Mouse (Mus musculus) bone marrow, adult 2 months (tissue): ENCODE results near the gene Rrn3.

Experiments
- CTCF ChIP-seq: fragments of 200-500 bp; IDR thresholded peaks from 2 replicates; pipeline ENCODE4 v1.5.1; 2011; ENCODE audit warnings: low read length, control low read depth; ENCODE audit not compliant: control insufficient read depth, insufficient read depth
- POLR2A ChIP-seq: fragments of 200-500 bp; IDR thresholded peaks from 2 replicates; pipeline ENCODE4 v1.6.1; 2011; ENCODE audit warnings: low read depth, mild to moderate bottlenecking, control low read depth, low read length, borderline replicate concordance; ENCODE audit not compliant: control insufficient read depth

DNA sequence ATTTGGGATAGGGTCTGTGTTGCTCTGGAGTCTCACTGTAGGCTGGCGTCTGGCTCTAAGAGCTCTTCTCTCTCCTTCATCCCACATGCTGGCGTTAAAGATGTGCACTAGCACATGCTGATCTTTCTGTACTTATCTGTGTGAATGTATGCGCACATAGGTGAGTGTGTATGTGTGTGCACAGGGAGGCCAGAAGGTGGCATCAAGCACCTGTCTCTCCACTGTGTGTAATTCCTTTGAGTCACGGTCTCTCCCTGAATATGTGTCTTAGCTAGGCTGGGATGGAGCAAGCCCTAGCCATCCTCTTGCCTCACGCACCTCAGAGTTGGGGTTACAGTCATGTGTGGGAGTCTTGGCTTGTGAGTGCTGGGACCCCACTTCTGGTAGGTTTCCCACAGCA, 40.3 kb downstream of the Rrn3 start:
- TF ChIP-seq POLR2A (no peak), CTCF (no peak)
